Mouse (Mus musculus): ENCODE measurements around the gene Ints6. TPM values are rescaled to one million over a fixed set of nuclear protein-coding genes. Genes with fewer than 3 reads are reported as not detected.
A peak's percentile ranks its signal among the peaks of the same experiment; 100 is the strongest.

Ints6 gene
- polyA plus RNA-seq, 1 experiment from 2014 or later = 31.8 TPM

- H3K4me2 ChIP-seq (ENCODE audit: low read length) = no peak overlapping the region
- no peaks in the 10 kb centered on the region for H3K36me3 ChIP-seq (ENCODE audit: control insufficient read depth, insufficient read depth, low read length)
- no peak overlapping the region for H3K27ac ChIP-seq (ENCODE audit: low read depth)
- no peak overlapping the region for H3K4me3 ChIP-seq (ENCODE audit: low read depth, low read length)
- H3K9me3 ChIP-seq (ENCODE audit: control insufficient read depth, low read length) = no peaks in the 10 kb centered on the region
- H3K27me3 ChIP-seq (replicated peaks; ENCODE audit: control insufficient read depth, insufficient read depth, low read length) = no peaks in the 10 kb centered on the region
- no peak for ATAC-seq (replicated peaks; ENCODE audit: low FRiP score, low TSS enrichment, low read depth)
- no peak overlapping the region for H3K9ac ChIP-seq (ENCODE audit: low read length)
- no peaks in the 10 kb centered on the region for H3K4me1 ChIP-seq (replicated peaks; ENCODE audit: control insufficient read depth, insufficient read depth, low read length)
- 84% methylated on average over 5 of the region's 5 CpGs for WGBS
- DNase-seq (ENCODE audit: low spot score) = no peak
These were observed 22.0 kb upstream of the Ints6 start for GRCm38 (mm10) chr14:62782981-62783380.

GRCm38 (mm10) chr14:62780520-62781316 is 19.7 kb upstream of the Ints6 start:
- DNase-seq (ENCODE audit: low spot score) (no peak), ATAC-seq (replicated peaks; ENCODE audit: low FRiP score, low TSS enrichment, low read depth) (no peak)
- no peaks in the 10 kb centered on the region for H3K36me3 ChIP-seq (ENCODE audit: control insufficient read depth, insufficient read depth, low read length)
- H3K9ac ChIP-seq (ENCODE audit: low read length) = no peak overlapping the region
- no peaks in the 10 kb centered on the region for H3K4me1 ChIP-seq (replicated peaks; ENCODE audit: control insufficient read depth, insufficient read depth, low read length)
- H3K9me3 ChIP-seq (ENCODE audit: control insufficient read depth, low read length) = 0 out of 2 replicates have a peak, but pooled peaks cover 3% of the 10 kb centered on the region
- H3K4me3 ChIP-seq (ENCODE audit: low read depth, low read length) = no peak overlapping the region
- 81% methylated on average over 9 of the region's 9 CpGs for WGBS
- H3K4me2 ChIP-seq (ENCODE audit: low read length) = no peak overlapping the region
- H3K27me3 ChIP-seq (replicated peaks; ENCODE audit: control insufficient read depth, insufficient read depth, low read length) = no peaks in the 10 kb centered on the region
- H3K27ac ChIP-seq (ENCODE audit: low read depth) = no peak overlapping the region

GRCm38 (mm10) chr14:62778095-62778494 is 17.1 kb upstream of the Ints6 start:
- Histone ChIP-seq H3K9me3 (ENCODE audit: control insufficient read depth, low read length) (0 out of 2 replicates have a peak, but pooled peaks cover 3% of the 10 kb centered on the region), H3K27me3 (replicated peaks; ENCODE audit: control insufficient read depth, insufficient read depth, low read length) (no peaks in the 10 kb centered on the region), H3K4me3 (ENCODE audit: low read depth, low read length) (no peak overlapping the region), H3K9ac (ENCODE audit: low read length) (no peak overlapping the region), H3K27ac (ENCODE audit: low read depth) (no peak overlapping the region), H3K36me3 (ENCODE audit: control insufficient read depth, insufficient read depth, low read length) (no peaks in the 10 kb centered on the region), H3K4me1 (replicated peaks; ENCODE audit: control insufficient read depth, insufficient read depth, low read length) (no peaks in the 10 kb centered on the region), H3K4me2 (ENCODE audit: low read length) (no peak overlapping the region)
- WGBS = 94% methylated on average over 9 of the region's 9 CpGs
- ATAC-seq (replicated peaks; ENCODE audit: low FRiP score, low TSS enrichment, low read depth) (no peak), DNase-seq (ENCODE audit: low spot score) (no peak)

- peak; percentile 70; the same call in 1 of the 2 replicates for ATAC-seq (replicated peaks; ENCODE audit: low FRiP score, low TSS enrichment, low read depth)
- Histone ChIP-seq H3K27me3 (replicated peaks; ENCODE audit: control insufficient read depth, insufficient read depth, low read length) (no peaks in the 10 kb centered on the region), H3K9ac (ENCODE audit: low read length) (no peak overlapping the region), H3K4me3 (ENCODE audit: low read depth, low read length) (no peak overlapping the region), H3K9me3 (ENCODE audit: control insufficient read depth, low read length) (0 out of 2 replicates have a peak, but pooled peaks cover 3% of the 10 kb centered on the region), H3K36me3 (ENCODE audit: control insufficient read depth, insufficient read depth, low read length) (no peaks in the 10 kb centered on the region), H3K27ac (ENCODE audit: low read depth) (no peak overlapping the region), H3K4me1 (replicated peaks; ENCODE audit: control insufficient read depth, insufficient read depth, low read length) (no peaks in the 10 kb centered on the region), H3K4me2 (ENCODE audit: low read length) (no peak overlapping the region)
- no peak for DNase-seq (ENCODE audit: low spot score)
- 67% methylated on average over 3 of the region's 3 CpGs for WGBS
These were observed 14.1 kb upstream of the Ints6 start for GRCm38 (mm10) chr14:62775034-62775433.

GRCm38 (mm10) chr14:62774246-62774645 is 13.3 kb upstream of the Ints6 start:
- Histone ChIP-seq H3K9me3 (ENCODE audit: control insufficient read depth, low read length) (0 out of 2 replicates have a peak, but pooled peaks cover 3% of the 10 kb centered on the region), H3K36me3 (ENCODE audit: control insufficient read depth, insufficient read depth, low read length) (no peaks in the 10 kb centered on the region), H3K27me3 (replicated peaks; ENCODE audit: control insufficient read depth, insufficient read depth, low read length) (no peaks in the 10 kb centered on the region), H3K4me3 (ENCODE audit: low read depth, low read length) (no peak overlapping the region), H3K27ac (ENCODE audit: low read depth) (no peak overlapping the region), H3K9ac (ENCODE audit: low read length) (no peak overlapping the region), H3K4me1 (replicated peaks; ENCODE audit: control insufficient read depth, insufficient read depth, low read length) (no peaks in the 10 kb centered on the region), H3K4me2 (ENCODE audit: low read length) (no peak overlapping the region)
- WGBS = 83% methylated on average over 3 of the region's 3 CpGs
- ATAC-seq (replicated peaks; ENCODE audit: low FRiP score, low TSS enrichment, low read depth) (no peak), DNase-seq (ENCODE audit: low spot score) (no peak)

- Histone ChIP-seq H3K4me1 (replicated peaks; ENCODE audit: control insufficient read depth, insufficient read depth, low read length) (no peaks in the 10 kb centered on the region), H3K4me3 (ENCODE audit: low read depth, low read length) (no peak overlapping the region), H3K27me3 (replicated peaks; ENCODE audit: control insufficient read depth, insufficient read depth, low read length) (no peaks in the 10 kb centered on the region), H3K9ac (ENCODE audit: low read length) (no peak overlapping the region), H3K4me2 (ENCODE audit: low read length) (no peak overlapping the region), H3K9me3 (ENCODE audit: control insufficient read depth, low read length) (0 out of 2 replicates have a peak, but pooled peaks cover 3% of the 10 kb centered on the region), H3K27ac (ENCODE audit: low read depth) (no peak overlapping the region), H3K36me3 (ENCODE audit: control insufficient read depth, insufficient read depth, low read length) (no peaks in the 10 kb centered on the region)
- DNase-seq (ENCODE audit: low spot score) (no peak), ATAC-seq (replicated peaks; ENCODE audit: low FRiP score, low TSS enrichment, low read depth) (no peak)
- WGBS = 74% methylated on average over 6 of the region's 6 CpGs
These were observed 12.8 kb upstream of the Ints6 start for GRCm38 (mm10) chr14:62773766-62774165.

GRCm38 (mm10) chr14:62765398-62765797 is 4.4 kb upstream of the Ints6 start:
- Histone ChIP-seq H3K4me3 (ENCODE audit: low read depth, low read length) (no peak overlapping the region), H3K4me1 (replicated peaks; ENCODE audit: control insufficient read depth, insufficient read depth, low read length) (no peaks in the 10 kb centered on the region; the same call in 1 of the 2 replicates), H3K27me3 (replicated peaks; ENCODE audit: control insufficient read depth, insufficient read depth, low read length) (no peaks in the 10 kb centered on the region), H3K36me3 (ENCODE audit: control insufficient read depth, insufficient read depth, low read length) (no peaks in the 10 kb centered on the region), H3K9me3 (ENCODE audit: control insufficient read depth, low read length) (no peaks in the 10 kb centered on the region), H3K27ac (ENCODE audit: low read depth) (no peak overlapping the region), H3K4me2 (ENCODE audit: low read length) (no peak overlapping the region), H3K9ac (ENCODE audit: low read length) (no peak overlapping the region)
- 77% methylated on average over 2 of the region's 2 CpGs for WGBS
- no peak for DNase-seq (ENCODE audit: low spot score)
- ATAC-seq (replicated peaks; ENCODE audit: low FRiP score, low TSS enrichment, low read depth) = no peak

GRCm38 (mm10) chr14:62764371-62764770 is 3.4 kb upstream of the Ints6 start:
- H3K4me1 ChIP-seq (replicated peaks; ENCODE audit: control insufficient read depth, insufficient read depth, low read length) = no peaks in the 10 kb centered on the region; the same call in none of the 2 replicates
- ATAC-seq (replicated peaks; ENCODE audit: low FRiP score, low TSS enrichment, low read depth) (no peak), DNase-seq (ENCODE audit: low spot score) (no peak)
- no peaks in the 10 kb centered on the region for H3K27me3 ChIP-seq (replicated peaks; ENCODE audit: control insufficient read depth, insufficient read depth, low read length)
- no peak overlapping the region for H3K4me2 ChIP-seq (ENCODE audit: low read length)
- no peaks in the 10 kb centered on the region for H3K36me3 ChIP-seq (ENCODE audit: control insufficient read depth, insufficient read depth, low read length)
- no peak overlapping the region for H3K9ac ChIP-seq (ENCODE audit: low read length)
- no peak overlapping the region for H3K4me3 ChIP-seq (ENCODE audit: low read depth, low read length)
- WGBS = 82% methylated on average over 5 of the region's 5 CpGs
- no peak overlapping the region for H3K27ac ChIP-seq (ENCODE audit: low read depth)
- no peaks in the 10 kb centered on the region for H3K9me3 ChIP-seq (ENCODE audit: control insufficient read depth, low read length)

- DNase-seq (ENCODE audit: low spot score) (no peak), ATAC-seq (replicated peaks; ENCODE audit: low FRiP score, low TSS enrichment, low read depth) (no peak)
- Histone ChIP-seq H3K36me3 (ENCODE audit: control insufficient read depth, insufficient read depth, low read length) (peaks cover 11% of the 10 kb centered on the region), H3K27me3 (replicated peaks; ENCODE audit: control insufficient read depth, insufficient read depth, low read length) (no peaks in the 10 kb centered on the region), H3K9me3 (ENCODE audit: control insufficient read depth, low read length) (no peaks in the 10 kb centered on the region), H3K4me1 (replicated peaks; ENCODE audit: control insufficient read depth, insufficient read depth, low read length) (no peaks in the 10 kb centered on the region; the same call in none of the 2 replicates), H3K27ac (ENCODE audit: low read depth) (peak overlapping the region; percentile 95), H3K4me2 (ENCODE audit: low read length) (peak overlapping the region; percentile 64), H3K4me3 (ENCODE audit: low read depth, low read length) (peak overlapping the region; percentile 99), H3K9ac (ENCODE audit: low read length) (peak overlapping the region; percentile 78)
- 3% methylated on average over 11 of the region's 11 CpGs for WGBS
These were observed 974 bp upstream of the Ints6 start for GRCm38 (mm10) chr14:62761943-62762342.
